Mouse (Mus musculus) limb, embryonic 14.5 days (tissue): ENCODE results near the gene Tmem145. TPM values are rescaled to one million over a fixed set of nuclear protein-coding genes. Genes with fewer than 3 reads are reported as not detected.

ENCODE experiments used
- ATAC-seq: fragments of 200-750 bp; cut with Nextera tagmentation; 2 replicates; pipeline ENCODE4 v1.8.0; 2017; ENCODE audit warnings: low read depth, moderate number of reproducible peaks, moderate TSS enrichment; ENCODE audit not compliant: low FRiP score
- DNase-seq: peaks from one replicate; pipeline ENCODE4 v3.0.0-alpha.2; 2015; ENCODE audit warnings: low spot score
- H3K27ac ChIP-seq: fragments of 300-500 bp; sonication (generic); replicated peaks from 2 replicates; pipeline ENCODE4 v1.5.1; 2014; ENCODE audit warnings: low read depth, mild to moderate bottlenecking, low read length, moderate library complexity, mixed read lengths
- H3K27me3 ChIP-seq: fragments of 300-500 bp; sonication (generic); 2 replicates; pipeline ENCODE4 v1.6.1; 2014; ENCODE audit warnings: low read length, mixed read lengths; ENCODE audit not compliant: control insufficient read depth, insufficient read depth
- H3K36me3 ChIP-seq: fragments of 300-500 bp; sonication (generic); 2 replicates; pipeline ENCODE4 v1.6.1; 2014; ENCODE audit warnings: mild to moderate bottlenecking, low read length, moderate library complexity, mixed read lengths; ENCODE audit not compliant: control insufficient read depth, insufficient read depth
- H3K4me1 ChIP-seq: fragments of 300-500 bp; sonication (generic); 2 replicates; pipeline ENCODE4 v1.6.1; 2014; ENCODE audit warnings: antibody characterized with exemption, low read length, mixed read lengths; ENCODE audit not compliant: control insufficient read depth, insufficient read depth
- H3K4me2 ChIP-seq: fragments of 300-500 bp; sonication (generic); replicated peaks from 2 replicates; pipeline ENCODE4 v1.6.1; 2014; ENCODE audit warnings: low read depth, mild to moderate bottlenecking, low read length, moderate library complexity; ENCODE audit not compliant: severe bottlenecking
- H3K4me3 ChIP-seq: fragments of 300-500 bp; sonication (generic); replicated peaks from 2 replicates; pipeline ENCODE4 v1.5.1; 2014; ENCODE audit warnings: low read length
- H3K9ac ChIP-seq: fragments of 300-500 bp; sonication (generic); 2 replicates; pipeline ENCODE4 v1.6.1; 2014; ENCODE audit warnings: mild to moderate bottlenecking, low read depth, low read length, moderate library complexity; ENCODE audit not compliant: severe bottlenecking
- H3K9me3 ChIP-seq: fragments of 300-500 bp; sonication (generic); 2 replicates; pipeline ENCODE4 v1.6.1; 2016; ENCODE audit warnings: low read length; ENCODE audit not compliant: control insufficient read depth
- POLR2A ChIP-seq: fragments of 200-500 bp; IDR thresholded peaks from 2 replicates; pipeline ENCODE4 v1.8.0; 2012; ENCODE audit warnings: inconsistent platforms, mild to moderate bottlenecking, moderate library complexity, borderline replicate concordance; ENCODE audit not compliant: insufficient read depth, insufficient read length; ENCODE audit errors: extremely low read depth
- WGBS: fragments of 180-500 bp; shearing (Covaris S2); extraction: QIAGEN DNeasy Blood & Tissue Kit; methylation state at CpG from one replicate; pipeline ENCODE4 v1.1.7; 2014; 5-methylcytosine and 5-hydroxymethylcytosine counted together
- polyA plus RNA-seq, 2 experiments: library from polyadenylated mRNA; depleted of rRNA in 1 of 2; stranded (reverse) in 1 of 2; unstranded in 1 of 2; fragments of >200 nt; fragmentation: Nextera tagmentation in 1 of 2; extraction: Ambion mirVana in 1 of 2; gene quantifications; 2 replicates each; pipeline versions ENCODE4 v1.2.1 to v1.2.3; 2012 to 2014

Tmem145 gene
- polyA plus RNA-seq, 2 experiments, result 0.80 to 4.4 TPM

GRCm38 (mm10) chr7:25303003-25303684, 2.8 kb upstream of the Tmem145 start:
- Histone ChIP-seq H3K9me3 (no peaks in the 10 kb centered on the region), H3K27me3 (no peaks in the 10 kb centered on the region; the same call in 1 of the 2 replicates), H3K36me3 (no peaks in the 10 kb centered on the region), H3K4me2 (no peak overlapping the region), H3K27ac (no peak overlapping the region), H3K4me1 (0 out of 2 replicates have a peak, but pooled peaks cover 7% of the 10 kb centered on the region), H3K4me3 (no peak overlapping the region), H3K9ac (no peak overlapping the region)
- DNase-seq (no peak), ATAC-seq (no peak)
- TF ChIP-seq POLR2A, result no peak
- WGBS, result 55% methylated on average over 9 of the region's 9 CpGs

GRCm38 (mm10) chr7:25303685-25304006, 2.3 kb upstream of the Tmem145 start:
- Histone ChIP-seq H3K4me3 (no peak overlapping the region), H3K4me2 (no peak overlapping the region), H3K27me3 (no peaks in the 10 kb centered on the region; the same call in 1 of the 2 replicates), H3K27ac (no peak overlapping the region), H3K9me3 (no peaks in the 10 kb centered on the region), H3K9ac (no peak overlapping the region), H3K36me3 (no peaks in the 10 kb centered on the region), H3K4me1 (0 out of 2 replicates have a peak, but pooled peaks cover 4% of the 10 kb centered on the region)
- ATAC-seq, result no peak
- DNase-seq, result no peak
- no peak for TF ChIP-seq POLR2A
- 74% methylated on average over 3 of the region's 3 CpGs for WGBS

GRCm38 (mm10) chr7:25305481-25305880, 425 bp upstream of the Tmem145 start:
- 0% methylated on average over 2 of the region's 2 CpGs for WGBS
- H3K36me3 ChIP-seq, result no peaks in the 10 kb centered on the region

GRCm38 (mm10) chr7:25306614-25306996, 699 bp downstream of the Tmem145 start:
- no peaks in the 10 kb centered on the region; the same call in 1 of the 2 replicates for H3K27me3 ChIP-seq
- TF ChIP-seq POLR2A, result no peak
- 41% methylated on average over 2 of the region's 2 CpGs for WGBS
- H3K4me1 ChIP-seq, result 0 out of 2 replicates have a peak, but pooled peaks cover 4% of the 10 kb centered on the region
- ATAC-seq, result no peak
- no peak overlapping the region for H3K4me3 ChIP-seq
- H3K27ac ChIP-seq, result no peak overlapping the region
- no peak overlapping the region for H3K9ac ChIP-seq
- no peak overlapping the region for H3K4me2 ChIP-seq
- DNase-seq, result no peak
- H3K36me3 ChIP-seq, result no peaks in the 10 kb centered on the region
- no peaks in the 10 kb centered on the region for H3K9me3 ChIP-seq

More at GRCm38 (mm10) chr7:25305481-25305880, 425 bp upstream of the Tmem145 start:
- Histone ChIP-seq H3K4me3 (no peak overlapping the region; the same call in 1 of the 2 replicates), H3K4me1 (0 out of 2 replicates have a peak, but pooled peaks cover 4% of the 10 kb centered on the region), H3K27ac (no peak overlapping the region), H3K9ac (no peak overlapping the region), H3K9me3 (no peaks in the 10 kb centered on the region), H3K4me2 (peak overlapping the region; percentile 86), H3K27me3 (no peaks in the 10 kb centered on the region; the same call in 1 of the 2 replicates)
- no peak for ATAC-seq
- DNase-seq, result no peak
- TF ChIP-seq POLR2A, result no peak

- Histone ChIP-seq H3K27ac (no peak overlapping the region), H3K27me3 (peaks cover 9% of the 10 kb centered on the region), H3K4me3 (no peak overlapping the region), H3K4me2 (no peak overlapping the region), H3K36me3 (no peaks in the 10 kb centered on the region), H3K9me3 (no peaks in the 10 kb centered on the region), H3K4me1 (0 out of 2 replicates have a peak, but pooled peaks cover 4% of the 10 kb centered on the region), H3K9ac (no peak overlapping the region)
- WGBS, result 53% methylated on average over 17 of the region's 17 CpGs
- TF ChIP-seq POLR2A, result no peak
- DNase-seq (no peak), ATAC-seq (no peak)
Observed at GRCm38 (mm10) chr7:25308702-25309318, 2.9 kb downstream of the Tmem145 start.
